Mouse (Mus musculus) MEL (cell line): ENCODE measurements at regions not wholly inside any gene's neighbourhood (a gene's known extent, or its start where the extent isn't known, plus 50 kb on each side); places are given as distances from the start of the nearest gene placed in this dataset.

Experiments
- DNase-seq: peaks from one replicate; pipeline ENCODE4 v3.0.0; 2011; ENCODE audit warnings: low read depth, low spot score
- H3K27ac ChIP-seq: 2 replicates; pipeline ENCODE4 v1.5.1; 2012; ENCODE audit warnings: low read depth, mild to moderate bottlenecking, control low read depth, low read length, moderate library complexity; ENCODE audit not compliant: control insufficient read depth
- H3K27me3 ChIP-seq, 2 experiments: fragments of 150-350 bp in 1 of 2; sonication (generic) in 1 of 2; 2 replicates each; pipeline ENCODE4 v1.6.1; 2012; ENCODE audit warnings: low read length in 2 of 2, mild to moderate bottlenecking in 2 of 2, improper control_type of control experiment in 1 of 2, moderate library complexity in 1 of 2; ENCODE audit not compliant: insufficient read depth in 2 of 2, control insufficient read depth in 1 of 2
- H3K36me3 ChIP-seq, 2 experiments: 2 replicates each; pipeline ENCODE4 v1.6.1; 2012 to 2014; ENCODE audit warnings: low read length in 2 of 2, improper control_type of control experiment in 1 of 2, inconsistent platforms in 1 of 2, mild to moderate bottlenecking in 1 of 2; ENCODE audit not compliant: insufficient read depth in 2 of 2, control insufficient read depth in 1 of 2
- H3K4me1 ChIP-seq, 2 experiments: fragments of 150-350 bp in 1 of 2; sonication (generic) in 1 of 2; 2 replicates each; pipeline ENCODE4 v1.6.1; 2012; ENCODE audit warnings: low read length in 2 of 2, improper control_type of control experiment in 1 of 2, mild to moderate bottlenecking in 1 of 2; ENCODE audit not compliant: insufficient read depth in 2 of 2, control insufficient read depth in 1 of 2
- H3K4me3 ChIP-seq, 2 experiments: fragments of 150-350 bp in 1 of 2; sonication (generic) in 1 of 2; 2 replicates each; pipeline ENCODE4 v1.5.1; 2012; ENCODE audit warnings: low read depth in 2 of 2, low read length in 2 of 2, mild to moderate bottlenecking in 2 of 2, moderate library complexity in 2 of 2, control low read depth in 1 of 2, improper control_type of control experiment in 1 of 2; ENCODE audit not compliant: control insufficient read depth in 1 of 2, insufficient read depth in 1 of 2
- H3K79me2 ChIP-seq: 2 replicates; pipeline ENCODE4 v1.6.1; 2012; ENCODE audit warnings: mild to moderate bottlenecking, low read length, moderate library complexity; ENCODE audit not compliant: control insufficient read depth, poor library complexity, insufficient read depth
- H3K9ac ChIP-seq: 2 replicates; pipeline ENCODE4 v1.6.1; 2012; ENCODE audit warnings: low read depth, mild to moderate bottlenecking, control low read depth, low read length, moderate library complexity; ENCODE audit not compliant: control insufficient read depth, poor library complexity, severe bottlenecking
- H3K9me3 ChIP-seq: fragments of 150-350 bp; sonication (generic); replicated peaks from 2 replicates; pipeline ENCODE4 v1.6.1; 2012; ENCODE audit warnings: mild to moderate bottlenecking, low read length, improper control_type of control experiment, moderate library complexity; ENCODE audit not compliant: insufficient read depth
- BHLHE40 ChIP-seq: IDR thresholded peaks from 2 replicates; pipeline ENCODE4 v1.6.1; 2012; ENCODE audit warnings: low read depth, mild to moderate bottlenecking, inconsistent platforms, low read length, improper control_type of control experiment, borderline replicate concordance
- CHD1 ChIP-seq: IDR thresholded peaks from 2 replicates; pipeline ENCODE4 v1.6.1; 2012; ENCODE audit warnings: low read depth, mild to moderate bottlenecking, inconsistent platforms, low read length, improper control_type of control experiment
- CTCF ChIP-seq, 3 experiments: IDR thresholded peaks in 2 of 3; conservative IDR thresholded peaks in 1 of 3; 2 replicates each; pipeline ENCODE4 v1.5.1; 2011 to 2012; ENCODE audit warnings: low read length in 3 of 3, low read depth in 2 of 3, mild to moderate bottlenecking in 2 of 3, improper control_type of control experiment in 1 of 3, inconsistent platforms in 1 of 3, mixed read lengths in 1 of 3, moderate library complexity in 1 of 3; ENCODE audit not compliant: control insufficient read depth in 1 of 3, insufficient read depth in 1 of 3, poor library complexity in 1 of 3, severe bottlenecking in 1 of 3
- ELF1 ChIP-seq: IDR thresholded peaks from 2 replicates; pipeline ENCODE4 v1.6.1; 2014; ENCODE audit warnings: low read depth, mild to moderate bottlenecking, inconsistent platforms, low read length, improper control_type of control experiment, moderate library complexity
- ETS1 ChIP-seq: IDR thresholded peaks from 2 replicates; pipeline ENCODE4 v1.6.1; 2012; ENCODE audit warnings: low read depth, mild to moderate bottlenecking, inconsistent platforms, low read length, improper control_type of control experiment, moderate library complexity
- GATA1 ChIP-seq: IDR thresholded peaks from 2 replicates; pipeline ENCODE4 v1.6.1; 2011; ENCODE audit warnings: low read depth, low read length, improper control_type of control experiment
- MAFK ChIP-seq: IDR thresholded peaks from 2 replicates; pipeline ENCODE4 v1.6.1; 2011; ENCODE audit warnings: low read depth, mild to moderate bottlenecking, low read length, improper control_type of control experiment, borderline replicate concordance
- MAX ChIP-seq: IDR thresholded peaks from 2 replicates; pipeline ENCODE4 v1.6.1; 2011; ENCODE audit warnings: low read length, improper control_type of control experiment
- MYC ChIP-seq: IDR thresholded peaks from 2 replicates; pipeline ENCODE4 v1.6.1; 2011; ENCODE audit warnings: low read depth, mild to moderate bottlenecking, low read length, improper control_type of control experiment, moderate library complexity
- NRF1 ChIP-seq: IDR thresholded peaks from 2 replicates; pipeline ENCODE4 v1.6.1; 2014; ENCODE audit warnings: low read depth, mild to moderate bottlenecking, inconsistent platforms, low read length, improper control_type of control experiment, moderate library complexity; ENCODE audit not compliant: poor library complexity, insufficient read depth, severe bottlenecking
- POLR2A ChIP-seq, 2 experiments: IDR thresholded peaks; 2 replicates each; pipeline ENCODE4 v1.6.1; 2011 to 2012; ENCODE audit warnings: low read length in 2 of 2, mild to moderate bottlenecking in 2 of 2, control low read depth in 1 of 2, improper control_type of control experiment in 1 of 2, low read depth in 1 of 2, moderate library complexity in 1 of 2; ENCODE audit not compliant: control insufficient read depth in 1 of 2, insufficient read depth in 1 of 2, poor library complexity in 1 of 2
- POLR2AphosphoS5 ChIP-seq: IDR thresholded peaks from 2 replicates; pipeline ENCODE4 v1.6.1; 2012; ENCODE audit warnings: low read depth, borderline replicate concordance, mild to moderate bottlenecking, inconsistent platforms, low read length, moderate library complexity, mixed read lengths
- RAD21 ChIP-seq: IDR thresholded peaks from 2 replicates; pipeline ENCODE4 v1.6.1; 2011; ENCODE audit warnings: mild to moderate bottlenecking, low read depth, low read length, improper control_type of control experiment
- RCOR1 ChIP-seq: IDR thresholded peaks from 2 replicates; pipeline ENCODE4 v1.6.1; 2012; ENCODE audit warnings: low read depth, mild to moderate bottlenecking, inconsistent platforms, low read length, improper control_type of control experiment
- SIN3A ChIP-seq: IDR thresholded peaks from 2 replicates; pipeline ENCODE4 v1.6.1; 2012; ENCODE audit warnings: low read length, improper control_type of control experiment, inconsistent platforms
- TAL1 ChIP-seq: IDR thresholded peaks from 2 replicates; pipeline ENCODE4 v1.6.1; 2012; ENCODE audit warnings: mild to moderate bottlenecking, inconsistent platforms, low read length, moderate library complexity, mixed read lengths
- TBP ChIP-seq: IDR thresholded peaks from 2 replicates; pipeline ENCODE4 v1.8.0; 2011; ENCODE audit warnings: low read depth, low read length, improper control_type of control experiment
- TCF12 ChIP-seq: IDR thresholded peaks from 2 replicates; pipeline ENCODE4 v1.6.1; 2014; ENCODE audit warnings: low read depth, mild to moderate bottlenecking, inconsistent platforms, low read length, improper control_type of control experiment, moderate library complexity
- USF2 ChIP-seq, 2 experiments: IDR thresholded peaks; 2 replicates each; pipeline ENCODE4 v1.6.1; 2011 to 2012; ENCODE audit warnings: improper control_type of control experiment in 2 of 2, low read length in 2 of 2, borderline replicate concordance in 1 of 2, inconsistent platforms in 1 of 2, low read depth in 1 of 2, mild to moderate bottlenecking in 1 of 2; ENCODE audit not compliant: insufficient read depth in 1 of 2
- ZC3H11A ChIP-seq: IDR thresholded peaks from 2 replicates; pipeline ENCODE4 v1.6.1; 2012; ENCODE audit warnings: low read depth, mild to moderate bottlenecking, inconsistent platforms, low read length, improper control_type of control experiment
- ZKSCAN1 ChIP-seq: IDR thresholded peaks from 2 replicates; pipeline ENCODE4 v1.6.1; 2012; ENCODE audit warnings: low read depth, mild to moderate bottlenecking, inconsistent platforms, low read length, improper control_type of control experiment, moderate library complexity

GRCm38 (mm10) chr5:133167576-133167975 lies 624.4 kb upstream of the Auts2 start:
- Histone ChIP-seq H3K9me3 (no peaks in the 10 kb centered on the region), H3K27me3 (no peaks in the 10 kb centered on the region), H3K27ac (no peak overlapping the region), H3K9ac (no peak overlapping the region)
- TF ChIP-seq ZC3H11A, result no peak
- no peak for TF ChIP-seq POLR2AphosphoS5
- no peak for TF ChIP-seq TCF12
- no peak for TF ChIP-seq MAX
- TF ChIP-seq CHD1, result no peak
- TF ChIP-seq RCOR1, result no peak
- no peak for TF ChIP-seq ZKSCAN1
- no peak for TF ChIP-seq MYC
- no peak for TF ChIP-seq SIN3A
- no peak for TF ChIP-seq POLR2A (IDR thresholded peaks at IDR 0.05; ENCODE audit: control insufficient read depth in 1 of 2, insufficient read depth in 1 of 2, low read depth in 1 of 2, low read length in 2 of 2, poor library complexity in 1 of 2)
- TF ChIP-seq GATA1, result no peak
- TF ChIP-seq MAFK, result no peak
- no peak for TF ChIP-seq BHLHE40
- TF ChIP-seq, all 39 proteins: peak for 0
- no peak for DNase-seq
- no peaks in the 10 kb centered on the region for H3K4me1 ChIP-seq
- H3K4me3 ChIP-seq, result no peak overlapping the region
- no peaks in the 10 kb centered on the region for H3K79me2 ChIP-seq
- H3K36me3 ChIP-seq, result no peaks in the 10 kb centered on the region

- TF ChIP-seq TBP (no peak), TAL1 (no peak), ETS1 (no peak), USF2 (IDR thresholded peaks at IDR 0.05; ENCODE audit: borderline replicate concordance in 1 of 2, insufficient read depth in 1 of 2, low read depth in 1 of 2, low read length in 2 of 2) (no peak), NRF1 (no peak), RAD21 (no peak), MYC (no peak), CHD1 (no peak), ELF1 (no peak), CTCF (IDR thresholded peaks at IDR 0.05 in 2 of 3, conservative IDR thresholded peaks at IDR 0.05 in 1 of 3; ENCODE audit: control insufficient read depth in 1 of 3, insufficient read depth in 1 of 3, low read depth in 2 of 3, low read length in 3 of 3, poor library complexity in 1 of 3, severe bottlenecking in 1 of 3) (no peak)
- Histone ChIP-seq H3K27me3 (no peaks in the 10 kb centered on the region), H3K79me2 (no peaks in the 10 kb centered on the region), H3K9me3 (no peaks in the 10 kb centered on the region), H3K4me1 (no peaks in the 10 kb centered on the region), H3K36me3 (no peaks in the 10 kb centered on the region), H3K4me3 (no peak overlapping the region), H3K27ac (no peak overlapping the region), H3K9ac (no peak overlapping the region)
- no peak for DNase-seq
Measured at GRCm38 (mm10) chr5:133167001-133167461, 623.9 kb upstream of the Auts2 start.
